Mouse (Mus musculus): Measurements from ENCODE around the gene Vmn1r114. TPM values are rescaled to one million over a fixed set of nuclear protein-coding genes. Genes with fewer than 3 reads are reported as not detected.
"Not testable (repeated sequence)": the region's sequence is repeated elsewhere in the genome, so short reads cannot be mapped to it uniquely, and the experiment has no call there.

Gene Vmn1r114
- total RNA-seq (2021) = not detected

- intact Hi-C loops (cut with DNase I); DNase-seq (ENCODE audit: low spot score in 2 of 2): not testable (repeated sequence)
Observed at GRCm38 (mm10) chr7:20812086-20812485, at the start of gene Vmn1r114. Gene Vmn1r114, minus strand, starts transcription at chr7:20812186.

- intact Hi-C loops (cut with DNase I); DNase-seq (ENCODE audit: low spot score in 2 of 2): not testable (repeated sequence)
Observed at GRCm38 (mm10) chr7:20844885-20845284, 32.9 kb upstream of the Vmn1r114 start, which contains the start of gene Vmn1r115. Gene Vmn1r115, minus strand, starts transcription at chr7:20844985.

GRCm38 (mm10) chr7:20786985-20787384 is 25.0 kb downstream of the Vmn1r114 start, which contains the start of gene Vmn1r113:
Gene Vmn1r113, plus strand, starts transcription at chr7:20787285.
- intact Hi-C loops (cut with DNase I); DNase-seq (ENCODE audit: low spot score in 2 of 2): not testable (repeated sequence)

GRCm38 (mm10) chr7:20770885-20771284 is 41.1 kb downstream of the Vmn1r114 start, which contains the start of gene Vmn1r112:
Gene Vmn1r112, plus strand, starts transcription at chr7:20771185.
- DNase-seq (ENCODE audit: low spot score in 2 of 2); intact Hi-C loops (cut with DNase I): not testable (repeated sequence)

Other genes starting within 250 kb of the Vmn1r114 start
- not detected for gene Gm4141, start 235.9 kb downstream of the Vmn1r114 start, total RNA-seq (2021)
- not detected for gene Gm4513, start 213.2 kb downstream of the Vmn1r114 start, total RNA-seq (2021)
- gene Vmn1r107, start 143.3 kb downstream of the Vmn1r114 start, total RNA-seq (2021) = not detected
- gene Vmn1r111, start 109.0 kb downstream of the Vmn1r114 start, total RNA-seq (2021) = not detected
- gene Gm10668, start 81.6 kb downstream of the Vmn1r114 start, total RNA-seq (2021) = not detected
- not detected for gene Vmn1r112, start 41.0 kb downstream of the Vmn1r114 start, total RNA-seq (2021)
- not detected for gene Vmn1r113, start 24.9 kb downstream of the Vmn1r114 start, total RNA-seq (2021)
- gene Vmn1r115, start 32.8 kb upstream of the Vmn1r114 start, total RNA-seq (2021) = not detected
- not detected for gene Vmn1r116, start 60.1 kb upstream of the Vmn1r114 start, total RNA-seq (2021)
- gene Vmn1r117, start 71.9 kb upstream of the Vmn1r114 start, total RNA-seq (2021) = not detected
- not detected for gene Vmn1r118, start 100.2 kb upstream of the Vmn1r114 start, total RNA-seq (2021)
- gene Vmn1r119, start 200.3 kb upstream of the Vmn1r114 start, total RNA-seq (2021) = not detected
- not detected for gene Vmn1r120, start 241.6 kb upstream of the Vmn1r114 start, total RNA-seq (2021)

All from left cerebral cortex, postnatal 25 days (tissue).